In genomic region chr14:122487366-122487765, GRCm38 (mm10) we compare ENCODE assay signal across 13 mouse cellular contexts. TPM values are rescaled to one million over a fixed set of nuclear protein-coding genes. Genes with fewer than 3 reads are reported as not detected.
DNase-seq lines count a peak whose midpoint lies in the region; ATAC-seq and TF ChIP-seq lines count a peak whose summit lies in the region.
"Had no signal": no experiment of that assay in that cellular context is flagged by ENCODE, and none has a peak within 500 bp of the region (broad histone marks: within the 10 kb centered on the region; RNA-seq: fewer than 3 reads in every experiment).

No protein-coding gene starts in this region.

- peak overlapping the region; percentile 42; the same call in 1 of the 2 replicates for H3K27ac ChIP-seq in cortical plate, adult 2 months (ENCODE audit: insufficient read depth, low read length)
- no peak overlapping the region for H3K27ac ChIP-seq in hindbrain, embryonic 10.5 days
- H3K27ac ChIP-seq in midbrain, embryonic 14.5 days (replicated peaks; ENCODE audit: low read depth, low read length) = no peak overlapping the region

- intact Hi-C loops in heart, postnatal 10 days (cut with DNase I) = no loop called here

- no peak overlapping the region for H3K4me3 ChIP-seq in cortical plate, adult 2 months (ENCODE audit: insufficient read depth, low read length)
- no peak overlapping the region for H3K4me3 ChIP-seq in hindbrain, embryonic 10.5 days
- H3K4me3 ChIP-seq in midbrain, embryonic 14.5 days (replicated peaks; ENCODE audit: low read depth, low read length) = no peak overlapping the region

- peak; percentile 11 to 18 for DNase-seq in heart, postnatal 10 days
- DNase-seq in heart, postnatal 4 days = no peak
- peak; percentile 47 for DNase-seq in hindbrain, embryonic 10.5 days (ENCODE audit: low spot score)
- peak; percentile 32 for DNase-seq in midbrain, embryonic 14.5 days
- DNase-seq in frontal cortex, postnatal 10 days (ENCODE audit: low spot score in 2 of 2) = no peak
- no peak for DNase-seq in layer of hippocampus, postnatal 36 days
- DNase-seq: liver; lung, postnatal 14 days had no signal

- H3K27me3 ChIP-seq in hindbrain, embryonic 10.5 days (ENCODE audit: insufficient read depth, poor library complexity, severe bottlenecking) = peaks cover 98% of the 10 kb centered on the region
- peaks cover 80% of the 10 kb centered on the region for H3K27me3 ChIP-seq in midbrain, embryonic 14.5 days (ENCODE audit: control insufficient read depth, insufficient read depth, low read length)
- H3K27me3 ChIP-seq: CH12.LX had no signal

- ATAC-seq in midbrain, embryonic 14.5 days (ENCODE audit: low FRiP score, low TSS enrichment) = no peak
- no peak for ATAC-seq in megakaryocyte-erythroid progenitor cell, adult 5-6 weeks (replicated peaks; ENCODE audit: low FRiP score, low TSS enrichment, poor library complexity, severe bottlenecking)

- H3K9me3 ChIP-seq in hindbrain, embryonic 10.5 days = no peaks in the 10 kb centered on the region
- H3K9me3 ChIP-seq in midbrain, embryonic 14.5 days (ENCODE audit: control insufficient read depth, low read length) = no peaks in the 10 kb centered on the region

- H3K36me3 ChIP-seq in hindbrain, embryonic 10.5 days = no peaks in the 10 kb centered on the region
- no peaks in the 10 kb centered on the region for H3K36me3 ChIP-seq in midbrain, embryonic 14.5 days (ENCODE audit: control insufficient read depth, insufficient read depth, low read length)

- no peaks in the 10 kb centered on the region for H3K4me1 ChIP-seq in cortical plate, adult 2 months (ENCODE audit: control insufficient read depth, insufficient read depth, low read length)
- peaks cover 54% of the 10 kb centered on the region for H3K4me1 ChIP-seq in hindbrain, embryonic 10.5 days (replicated peaks)
- no peaks in the 10 kb centered on the region for H3K4me1 ChIP-seq in midbrain, embryonic 14.5 days (ENCODE audit: control insufficient read depth, insufficient read depth, low read length)

- 1% methylated on average over 5 of the region's 5 CpGs for WGBS in hindbrain, embryonic 10.5 days
- WGBS in midbrain, embryonic 14.5 days = 6% methylated on average over 5 of the region's 5 CpGs

- no peak overlapping the region for H3K9ac ChIP-seq in midbrain, embryonic 14.5 days (replicated peaks; ENCODE audit: low read length)

- TF ChIP-seq CTCF in cortical plate, adult 2 months (IDR thresholded peaks at IDR 0.05; ENCODE audit: extremely low read depth, insufficient read depth, low read length) = no peak

- no peak for TF ChIP-seq POLR2A in cortical plate, adult 2 months (IDR thresholded peaks at IDR 0.05; ENCODE audit: extremely low read depth, insufficient read depth, low read length)

- H3K4me2 ChIP-seq in midbrain, embryonic 14.5 days (ENCODE audit: low read length) = no peak overlapping the region

RNA-seq across cellular contexts. Expression of gene Gm10837, which starts 3.0 kb away (rescaled TPM):
- not detected for total RNA-seq in heart, postnatal 10 days (2021)
- total RNA-seq in heart, postnatal 4 days (2021) = not detected
- 0.08 TPM in 1 of 2 replicates, not detected in the other for polyA plus RNA-seq in cortical plate, adult 2 months (2012; rRNA removed)
- 0.24 and 0.29 TPM in 2 replicates for polyA plus RNA-seq in hindbrain, embryonic 10.5 days (2016; fragmentation: Nextera tagmentation; extraction: Ambion mirVana)
- 0.38 and 0.72 TPM in 2 replicates for polyA plus RNA-seq in midbrain, embryonic 14.5 days (2014; fragmentation: Nextera tagmentation; extraction: Ambion mirVana)
- total RNA-seq in megakaryocyte-erythroid progenitor cell, adult 5-6 weeks (2014; fragmentation: Nextera tagmentation) = not detected in 2 replicates
- total RNA-seq in megakaryocyte-erythroid progenitor cell, adult 5-6 weeks (2017) = not detected in 2 replicates
- total RNA-seq in layer of hippocampus, postnatal 36 days (2021) = not detected
- total RNA-seq: CH12.LX; gastrocnemius, postnatal 4 days had no signal
- polyA plus RNA-seq: small intestine, adult 2 months had no signal

RNA-seq across cellular contexts. Expression of gene Zic2, which starts 12.1 kb away (rescaled TPM):
- total RNA-seq in heart, postnatal 10 days (2021) = not detected
- not detected for total RNA-seq in heart, postnatal 4 days (2021)
- 11.1 and 11.9 TPM in 2 replicates for polyA plus RNA-seq in cortical plate, adult 2 months (2012; rRNA removed)
- 7.2 and 10.1 TPM in 2 replicates for polyA plus RNA-seq in hindbrain, embryonic 10.5 days (2016; fragmentation: Nextera tagmentation; extraction: Ambion mirVana)
- polyA plus RNA-seq in midbrain, embryonic 14.5 days (2014; fragmentation: Nextera tagmentation; extraction: Ambion mirVana) = 10.3 and 10.8 TPM in 2 replicates
- total RNA-seq in megakaryocyte-erythroid progenitor cell, adult 5-6 weeks (2014; fragmentation: Nextera tagmentation) = not detected in 2 replicates
- not detected in 2 replicates for total RNA-seq in megakaryocyte-erythroid progenitor cell, adult 5-6 weeks (2017)
- 10 to 100 TPM; 17.3 to 19.5 TPM for total RNA-seq in layer of hippocampus, postnatal 36 days (2021)
- total RNA-seq: CH12.LX had no signal
- polyA plus RNA-seq: small intestine, adult 2 months had no signal

RNA-seq across cellular contexts. Expression of gene Zic5, which starts 21.9 kb away (rescaled TPM):
- not detected for total RNA-seq in heart, postnatal 10 days (2021)
- not detected for total RNA-seq in heart, postnatal 4 days (2021)
- polyA plus RNA-seq in cortical plate, adult 2 months (2012; rRNA removed) = 2.8 and 3.3 TPM in 2 replicates
- 16.5 and 20.3 TPM in 2 replicates for polyA plus RNA-seq in hindbrain, embryonic 10.5 days (2016; fragmentation: Nextera tagmentation; extraction: Ambion mirVana)
- polyA plus RNA-seq in midbrain, embryonic 14.5 days (2014; fragmentation: Nextera tagmentation; extraction: Ambion mirVana) = 9.9 and 14.9 TPM in 2 replicates
- not detected in 2 replicates for total RNA-seq in megakaryocyte-erythroid progenitor cell, adult 5-6 weeks (2014; fragmentation: Nextera tagmentation)
- not detected in 2 replicates for total RNA-seq in megakaryocyte-erythroid progenitor cell, adult 5-6 weeks (2017)
- total RNA-seq in layer of hippocampus, postnatal 36 days (2021) = 1 to 10 TPM; 2.3 to 4.6 TPM
- total RNA-seq: gastrocnemius, postnatal 4 days had no signal
- polyA plus RNA-seq: small intestine, adult 2 months had no signal

RNA-seq across cellular contexts. Expression of gene Gm5089, which starts 36.5 kb away (rescaled TPM):
- total RNA-seq in heart, postnatal 10 days (2021) = not detected
- total RNA-seq in heart, postnatal 4 days (2021) = not detected
- polyA plus RNA-seq in cortical plate, adult 2 months (2012; rRNA removed) = 0.13 and 0.17 TPM in 2 replicates
- polyA plus RNA-seq in hindbrain, embryonic 10.5 days (2016; fragmentation: Nextera tagmentation; extraction: Ambion mirVana) = 1.9 and 2.4 TPM in 2 replicates
- 0.70 and 0.75 TPM in 2 replicates for polyA plus RNA-seq in midbrain, embryonic 14.5 days (2014; fragmentation: Nextera tagmentation; extraction: Ambion mirVana)
- not detected in 2 replicates for total RNA-seq in megakaryocyte-erythroid progenitor cell, adult 5-6 weeks (2014; fragmentation: Nextera tagmentation)
- total RNA-seq in megakaryocyte-erythroid progenitor cell, adult 5-6 weeks (2017) = not detected in 2 replicates
- under 1 TPM; 0.27 to 0.68 TPM for total RNA-seq in layer of hippocampus, postnatal 36 days (2021)
- total RNA-seq: CH12.LX; gastrocnemius, postnatal 4 days had no signal
- polyA plus RNA-seq: small intestine, adult 2 months had no signal

RNA-seq across cellular contexts. Expression of gene Pcca, which starts 46.8 kb away (rescaled TPM):
- total RNA-seq in heart, postnatal 10 days (2021) = 10 to 100 TPM; 36.8 to 40.1 TPM
- 10 to 100 TPM; 26.3 to 34.9 TPM for total RNA-seq in heart, postnatal 4 days (2021)
- 34.9 and 39.2 TPM in 2 replicates for polyA plus RNA-seq in cortical plate, adult 2 months (2012; rRNA removed)
- 25.6 and 29.3 TPM in 2 replicates for polyA plus RNA-seq in hindbrain, embryonic 10.5 days (2016; fragmentation: Nextera tagmentation; extraction: Ambion mirVana)
- 19.1 and 29.9 TPM in 2 replicates for polyA plus RNA-seq in midbrain, embryonic 14.5 days (2014; fragmentation: Nextera tagmentation; extraction: Ambion mirVana)
- 36.5 and 52.3 TPM in 2 replicates for total RNA-seq in megakaryocyte-erythroid progenitor cell, adult 5-6 weeks (2014; fragmentation: Nextera tagmentation)
- 19.7 and 91.6 TPM in 2 replicates for total RNA-seq in megakaryocyte-erythroid progenitor cell, adult 5-6 weeks (2017)
- total RNA-seq in layer of hippocampus, postnatal 36 days (2021) = 10 to 100 TPM; 36.1 to 52.2 TPM

Comparison
In these comparisons a context has a peak if more than half of its experiments do, and no peak if none do; other contexts are left out.
1. DNase-seq: peak in heart, postnatal 10 days (2 of 2), hindbrain, embryonic 10.5 days (single experiment) and midbrain, embryonic 14.5 days (single experiment); none in heart, postnatal 4 days (single experiment), frontal cortex, postnatal 10 days (0 of 2) and layer of hippocampus, postnatal 36 days (0 of 2).
2. RNA of gene Zic2, which starts 12.1 kb away (total RNA-seq): 17.3 to 19.5 TPM in layer of hippocampus, postnatal 36 days; not detected in heart, postnatal 10 days, not detected in heart, postnatal 4 days and not detected in megakaryocyte-erythroid progenitor cell, adult 5-6 weeks; every median in the first group is over 10 times any median in the second.